Mouse (Mus musculus): ENCODE results near the gene 4922502D21Rik. TPM values are rescaled to one million over a fixed set of nuclear protein-coding genes. Genes with fewer than 3 reads are reported as not detected.
A peak's percentile ranks its signal among the peaks of the same experiment; 100 is the strongest.
"Not testable (repeated sequence)": the region's sequence is repeated elsewhere in the genome, so short reads cannot be mapped to it uniquely, and the experiment has no call there.

4922502D21Rik gene
- not detected for total RNA-seq (2021)

DNA sequence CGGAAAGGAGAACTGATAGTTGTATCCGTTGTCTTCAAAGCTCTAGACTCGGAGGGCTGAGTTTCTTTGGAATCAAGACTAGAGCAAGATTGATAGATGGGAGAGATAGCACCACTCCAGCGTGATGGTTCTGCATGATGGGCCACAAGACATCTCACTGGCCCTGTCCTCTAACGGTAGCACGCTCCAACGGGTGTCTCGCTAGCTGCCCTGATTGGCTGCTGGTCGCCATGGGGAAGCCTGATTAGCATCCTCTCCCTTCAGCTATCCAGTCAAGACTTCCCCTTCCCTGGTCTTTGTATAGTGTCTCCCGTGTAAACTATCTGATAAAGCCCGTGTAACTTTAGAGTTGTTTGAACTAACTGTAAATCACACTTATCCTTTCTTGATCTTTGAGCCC, at the start of gene 4922502D21Rik:
Gene 4922502D21Rik, minus strand, starts transcription at position 187 of the 400 bp plus-strand sequence.
- DNase-seq = no peak
- intact Hi-C loops (cut with DNase I) = loop anchor here (2.0 kb wide), 1 partner anchor 33 kb away; no protein-coding TSS in a partner anchor

DNA sequence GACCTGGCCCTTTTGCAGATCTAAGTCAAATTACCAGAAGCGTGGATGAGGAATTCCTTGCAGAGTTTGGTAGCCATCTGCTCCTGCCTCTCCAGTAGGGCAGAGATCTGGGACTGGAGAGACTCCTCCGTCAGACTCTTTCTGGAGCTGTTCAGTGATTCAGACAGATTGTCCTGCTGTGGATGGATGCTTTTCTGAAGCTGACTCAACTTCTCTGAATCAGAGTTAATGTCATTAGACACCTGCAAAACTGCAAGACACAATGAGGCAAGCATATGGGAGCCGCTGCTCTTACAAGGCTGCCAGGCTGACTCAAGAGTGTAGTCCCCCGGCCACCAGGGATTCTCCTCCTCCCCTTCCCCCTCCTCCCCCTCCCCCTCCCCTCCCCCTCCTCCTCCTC, 48.9 kb upstream of the 4922502D21Rik start:
- DNase-seq = no peak
- intact Hi-C loops (cut with DNase I) = no loop called here

DNA sequence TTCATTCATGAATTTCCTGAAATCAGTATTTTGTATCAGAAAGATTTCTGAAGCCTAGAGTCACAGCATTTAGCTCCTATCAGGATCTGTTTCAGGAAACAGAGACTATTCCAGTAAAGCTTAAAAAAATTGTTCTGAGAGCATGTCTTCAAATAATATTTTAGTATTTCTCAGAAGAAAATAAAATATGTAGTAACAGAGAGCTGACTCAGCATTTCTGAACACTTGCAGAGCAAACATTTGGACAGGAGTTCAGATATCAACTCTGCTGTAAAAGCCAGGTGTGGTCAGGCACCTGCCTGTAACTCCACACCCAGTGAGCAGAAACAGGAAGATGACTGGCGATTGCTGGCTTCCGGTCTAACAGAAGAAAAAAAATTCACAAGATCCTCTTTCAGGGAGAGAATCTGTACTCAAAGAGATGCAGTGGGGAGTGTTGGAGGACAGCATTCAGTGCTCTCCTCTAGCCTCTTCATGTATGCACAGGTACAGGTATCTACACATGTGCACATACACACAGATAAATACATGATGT, 43.4 kb upstream of the 4922502D21Rik start:
- intact Hi-C loops (cut with DNase I) = no loop called here
- no peak for DNase-seq

DNA sequence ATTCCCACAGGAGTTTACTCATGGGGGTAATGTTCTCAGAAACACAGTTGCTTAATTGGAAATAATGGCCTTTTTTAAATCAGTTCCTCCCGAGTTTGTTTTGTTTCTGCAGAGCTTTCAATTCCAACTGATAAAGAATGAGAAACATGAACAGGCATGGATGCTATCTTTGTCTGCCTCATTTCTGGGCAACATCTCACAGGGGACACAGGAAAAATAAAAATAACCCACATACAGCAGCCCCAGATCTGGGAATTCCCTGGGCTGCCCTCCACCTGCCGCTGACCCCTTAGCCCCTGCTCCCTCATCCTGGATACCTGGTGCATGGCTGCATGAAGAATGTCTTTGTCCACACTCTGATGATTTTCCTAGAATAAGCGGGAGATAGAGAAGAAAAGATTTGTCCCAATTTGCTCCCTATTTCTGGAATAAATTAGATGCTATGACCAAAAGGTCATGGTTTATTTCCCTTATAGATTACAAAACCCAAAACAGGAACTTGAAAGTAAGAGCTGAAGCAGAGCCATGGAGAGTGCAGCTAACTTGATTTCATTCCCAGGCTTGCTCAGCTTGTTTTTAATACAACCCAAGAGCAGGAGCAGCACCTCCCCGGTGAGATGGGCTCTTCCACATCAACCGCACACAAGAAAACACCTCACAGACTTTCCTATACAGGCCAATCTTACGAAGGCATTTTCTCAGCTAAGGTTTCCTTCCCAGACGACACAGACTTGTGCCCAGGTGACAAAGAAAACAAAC, 38.0 kb upstream of the 4922502D21Rik start:
- intact Hi-C loops (cut with DNase I) = loop anchor here (5.0 kb wide), 1 partner anchor 277 kb away; no protein-coding TSS in a partner anchor
- DNase-seq = no peak

DNA sequence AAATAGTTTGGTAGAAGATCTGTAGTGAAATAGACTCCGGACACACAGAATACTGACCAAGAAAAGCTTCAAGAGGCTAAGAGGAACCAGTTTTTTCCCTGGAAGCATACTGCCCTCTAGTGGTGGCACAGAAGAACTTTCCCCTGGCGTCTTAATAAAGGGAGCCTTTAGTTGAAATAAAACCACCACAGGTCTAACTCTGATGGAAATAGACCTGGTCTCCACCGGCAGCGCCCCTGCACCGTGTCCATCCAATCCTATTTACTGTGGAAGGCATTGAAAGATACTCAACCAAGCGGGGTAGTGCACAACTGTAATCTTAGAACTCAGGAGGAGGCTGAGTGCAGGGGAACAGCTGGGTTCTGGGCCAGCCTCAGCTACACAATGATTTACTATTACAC, 34.4 kb upstream of the 4922502D21Rik start:
- DNase-seq = peak; percentile 34 to 40
- intact Hi-C loops (cut with DNase I) = loop anchor here (1.0 to 5.0 kb wide), 4 partner anchors 33 to 515 kb away; no protein-coding TSS in a partner anchor

DNA sequence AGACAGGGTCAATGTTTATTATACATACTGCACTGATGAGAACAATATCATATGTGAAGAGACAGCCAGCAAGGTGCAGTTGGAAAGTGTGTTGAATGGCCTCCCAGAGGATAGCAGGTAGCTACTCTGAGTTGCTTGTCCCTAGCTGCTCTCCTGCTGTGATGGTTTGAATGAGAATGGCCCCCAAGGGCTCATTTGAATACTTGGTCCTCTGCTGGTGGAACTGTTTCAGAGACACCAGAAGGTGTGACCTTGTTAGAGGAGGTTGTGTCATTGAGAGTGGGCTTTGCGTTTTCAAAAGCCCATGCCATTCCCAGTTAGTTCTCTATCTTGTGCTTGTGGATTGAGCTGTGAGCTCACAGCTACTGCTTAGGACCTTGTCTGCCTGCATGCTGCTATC, 32.3 kb upstream of the 4922502D21Rik start:
- intact Hi-C loops (cut with DNase I) = loop anchor here (2.0 kb wide), 1 partner anchor 31 kb away; no protein-coding TSS in a partner anchor
- DNase-seq = no peak

DNA sequence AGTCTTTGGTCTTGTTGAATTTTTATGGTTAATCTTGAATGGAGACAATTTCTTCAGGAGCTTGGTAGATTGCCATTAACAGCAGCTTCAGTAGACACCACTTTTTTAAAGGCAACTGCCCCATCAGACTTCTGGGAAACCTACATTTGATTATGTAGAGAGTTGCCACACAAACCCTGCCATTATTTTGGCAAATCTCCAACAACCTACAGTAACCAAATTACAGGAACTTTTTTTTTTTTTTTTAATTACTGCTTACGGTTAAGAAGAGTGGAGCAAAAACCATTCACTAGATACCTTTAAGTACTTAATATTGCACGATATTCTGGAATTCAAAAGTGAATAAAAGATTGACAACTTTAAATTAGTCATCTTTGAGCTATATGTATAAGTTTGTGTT, 27.9 kb upstream of the 4922502D21Rik start:
- no peak for DNase-seq
- intact Hi-C loops (cut with DNase I) = no loop called here

DNA sequence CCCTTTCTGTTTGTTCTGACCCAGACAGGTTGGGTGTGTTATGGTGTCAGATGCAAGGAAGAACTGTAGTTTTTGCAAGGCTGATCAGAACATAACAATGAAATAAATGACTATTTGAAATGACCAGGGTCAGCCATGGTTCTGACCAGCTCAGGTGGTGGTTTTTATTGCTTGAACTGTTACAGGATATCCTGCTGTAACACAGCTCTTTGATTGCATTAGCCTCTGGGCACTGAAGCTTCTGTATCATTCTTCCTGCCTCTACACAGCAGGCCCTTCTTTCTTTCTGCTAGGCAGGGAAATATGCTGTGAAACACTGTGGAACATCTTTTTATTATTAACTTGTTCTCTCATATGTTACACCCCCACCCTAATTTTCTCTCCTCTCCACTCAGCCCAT, 24.8 kb upstream of the 4922502D21Rik start:
- intact Hi-C loops (cut with DNase I) = no loop called here
- no peak for DNase-seq

DNA sequence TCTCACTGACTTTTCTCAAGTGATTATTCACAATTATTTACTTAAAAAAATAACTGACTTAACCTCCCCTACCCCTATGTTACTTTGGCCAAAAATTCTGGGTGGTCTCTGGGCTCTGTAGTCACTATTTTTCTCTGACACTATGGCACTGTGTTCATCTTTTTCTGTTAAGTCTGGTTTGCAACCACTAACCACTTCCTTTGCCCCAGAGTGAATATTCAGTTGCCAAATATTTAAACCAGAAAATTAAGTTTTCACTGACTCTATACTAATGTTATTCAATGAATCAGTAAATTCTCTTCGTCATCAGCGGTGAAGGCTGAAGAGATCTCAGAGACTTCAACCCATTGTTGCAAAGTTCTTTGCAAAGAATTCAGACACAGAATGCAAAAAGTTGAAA, 24.2 kb upstream of the 4922502D21Rik start:
- intact Hi-C loops (cut with DNase I) = no loop called here
- no peak for DNase-seq

DNA sequence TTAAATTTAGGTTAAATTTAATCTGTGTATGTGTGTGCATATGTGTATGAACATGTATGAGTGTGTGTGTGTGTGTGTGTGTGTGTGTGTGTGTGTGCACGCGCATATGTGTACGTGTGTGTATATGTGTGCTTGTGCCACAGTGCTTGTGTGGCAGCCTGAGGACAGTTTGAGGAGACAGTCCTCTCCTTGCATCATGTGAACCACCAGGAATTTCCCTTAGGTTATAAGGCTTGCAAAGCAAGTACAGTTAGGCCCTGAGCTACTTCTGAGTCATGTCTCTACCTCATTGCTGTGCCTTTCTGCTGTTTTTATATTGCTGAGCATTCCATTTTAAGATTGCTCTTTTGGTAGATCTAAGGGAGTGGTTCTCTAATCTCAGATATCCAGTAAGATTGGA, 19.5 kb upstream of the 4922502D21Rik start:
- no peak for DNase-seq
- intact Hi-C loops (cut with DNase I) = no loop called here

DNA sequence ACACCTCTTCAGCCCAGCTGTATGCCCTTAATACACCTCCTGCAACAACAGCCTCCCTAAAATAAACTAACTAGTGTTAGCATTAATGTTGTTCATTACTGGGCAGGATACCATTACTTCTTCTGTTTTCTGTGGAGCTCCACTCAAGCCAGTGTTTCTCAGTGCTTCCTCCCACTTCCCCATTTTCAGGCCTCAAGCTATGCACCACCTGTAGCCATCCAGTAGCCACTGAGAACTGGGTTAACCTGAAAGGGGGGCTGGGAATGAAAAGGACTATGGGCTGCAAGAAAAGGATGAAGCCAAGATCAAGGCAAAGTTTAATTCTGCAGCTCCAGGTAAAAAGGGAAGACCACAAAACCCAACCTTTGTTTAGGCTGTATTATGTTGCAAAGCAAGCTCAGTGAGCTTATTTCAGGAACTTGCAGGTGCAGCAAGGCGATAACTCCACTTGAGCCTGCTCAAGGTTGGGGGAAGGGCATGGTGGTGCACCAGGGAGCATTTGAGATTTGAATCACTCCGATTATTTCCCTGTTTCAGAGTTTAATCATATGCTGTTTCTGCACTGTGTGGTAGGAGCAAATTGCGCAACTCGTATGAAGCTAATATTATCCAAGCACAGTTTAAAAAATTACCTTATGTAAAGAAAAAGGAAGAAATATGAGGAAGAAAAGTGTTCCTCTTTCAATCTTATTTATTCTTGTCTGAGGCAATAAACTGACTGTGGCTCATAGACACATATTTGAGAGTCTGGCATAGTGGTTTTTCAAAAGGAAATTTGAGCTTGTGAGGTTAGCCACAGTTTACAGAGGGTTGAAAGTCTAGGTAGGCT, 18.1 kb upstream of the 4922502D21Rik start:
- intact Hi-C loops (cut with DNase I) = no loop called here
- DNase-seq = no peak

DNA sequence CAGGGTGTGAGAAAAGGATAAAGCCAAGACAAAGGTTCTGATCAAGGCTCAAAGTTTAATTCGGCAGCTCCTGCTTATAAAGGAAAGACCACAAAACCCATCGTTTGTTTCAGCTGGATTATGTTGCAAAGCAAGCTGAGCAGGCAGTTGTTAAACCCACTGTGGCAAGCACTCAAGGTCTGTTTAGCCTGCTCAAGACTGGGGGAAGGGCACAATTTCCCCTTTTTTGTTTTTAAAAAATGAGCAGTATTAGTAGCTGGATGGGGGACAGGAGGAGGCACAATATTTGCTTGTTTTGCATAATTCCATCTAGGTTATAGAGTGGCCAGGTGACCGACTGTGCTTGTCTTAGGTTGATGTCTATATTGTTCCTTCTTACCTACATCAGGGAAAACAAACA, 12.8 kb upstream of the 4922502D21Rik start:
- intact Hi-C loops (cut with DNase I) = no loop called here
- DNase-seq = no peak

DNA sequence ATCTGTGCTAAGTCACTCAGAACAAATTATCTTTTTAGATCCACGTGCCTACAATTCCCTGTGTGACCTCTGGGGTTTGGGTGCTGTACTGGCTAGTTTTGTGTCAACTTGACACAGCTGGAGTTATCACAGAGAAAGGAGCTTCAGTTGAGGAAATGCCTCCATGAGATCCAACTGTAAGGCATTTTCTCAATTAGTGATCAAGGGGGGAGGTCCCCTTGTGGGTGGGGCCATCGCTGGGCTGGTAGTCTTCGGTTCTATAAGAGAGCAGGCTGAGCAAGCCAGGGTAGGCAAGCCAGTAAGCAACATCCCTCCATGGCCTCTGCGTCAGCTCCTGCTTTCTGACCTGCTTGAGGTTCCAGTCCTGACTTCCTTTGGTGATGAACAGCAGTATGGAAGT, 10.8 kb upstream of the 4922502D21Rik start, which contains the start of gene Clec12a:
Gene Clec12a, plus strand, starts transcription at position 301 of the 400 bp plus-strand sequence.
- DNase-seq; intact Hi-C loops (cut with DNase I): not testable (repeated sequence)

DNA sequence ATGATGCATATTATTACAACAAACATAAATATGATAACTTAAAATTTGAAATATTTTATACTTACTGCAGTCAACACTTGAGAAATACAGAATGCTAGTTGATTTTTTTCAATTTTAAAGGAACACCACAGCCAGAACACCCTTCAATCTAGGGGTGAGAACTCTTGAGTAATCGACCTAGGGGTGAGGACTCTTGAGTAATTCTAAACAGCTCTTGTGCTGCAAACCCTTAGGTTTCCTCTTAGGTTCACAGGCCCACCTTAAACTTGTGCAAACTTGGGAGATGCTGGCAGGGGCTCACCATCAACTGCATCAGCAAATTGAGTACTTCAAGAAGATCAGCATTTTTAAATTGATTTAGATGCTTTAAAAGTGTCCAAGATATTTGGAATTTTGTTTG, 6.2 kb upstream of the 4922502D21Rik start:
- DNase-seq = no peak
- intact Hi-C loops (cut with DNase I) = no loop called here

DNA sequence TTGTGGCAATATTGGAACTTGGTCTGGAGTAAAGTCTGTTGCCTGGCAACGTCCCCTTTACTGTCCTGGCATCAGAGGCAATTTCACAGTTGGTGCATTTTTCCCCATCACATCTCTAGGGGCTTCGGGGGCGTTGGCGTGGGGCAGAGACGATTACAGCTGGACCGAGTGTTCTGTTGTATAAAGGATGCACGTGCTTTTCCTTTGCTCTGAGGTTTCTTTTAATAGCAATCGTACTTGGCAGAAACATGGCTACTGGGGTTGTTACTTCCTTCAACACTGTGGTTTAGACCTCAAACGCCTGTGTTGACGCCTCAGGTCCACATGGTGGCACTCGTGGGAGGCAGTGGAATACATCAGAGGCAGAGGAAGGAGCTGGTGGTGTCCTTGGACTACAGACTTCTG, 2.1 kb upstream of the 4922502D21Rik start:
- DNase-seq = peak; percentile 28 to 52
- intact Hi-C loops (cut with DNase I) = loop anchor here (2.0 kb wide), 1 partner anchor 31 kb away; no protein-coding TSS in a partner anchor

DNA sequence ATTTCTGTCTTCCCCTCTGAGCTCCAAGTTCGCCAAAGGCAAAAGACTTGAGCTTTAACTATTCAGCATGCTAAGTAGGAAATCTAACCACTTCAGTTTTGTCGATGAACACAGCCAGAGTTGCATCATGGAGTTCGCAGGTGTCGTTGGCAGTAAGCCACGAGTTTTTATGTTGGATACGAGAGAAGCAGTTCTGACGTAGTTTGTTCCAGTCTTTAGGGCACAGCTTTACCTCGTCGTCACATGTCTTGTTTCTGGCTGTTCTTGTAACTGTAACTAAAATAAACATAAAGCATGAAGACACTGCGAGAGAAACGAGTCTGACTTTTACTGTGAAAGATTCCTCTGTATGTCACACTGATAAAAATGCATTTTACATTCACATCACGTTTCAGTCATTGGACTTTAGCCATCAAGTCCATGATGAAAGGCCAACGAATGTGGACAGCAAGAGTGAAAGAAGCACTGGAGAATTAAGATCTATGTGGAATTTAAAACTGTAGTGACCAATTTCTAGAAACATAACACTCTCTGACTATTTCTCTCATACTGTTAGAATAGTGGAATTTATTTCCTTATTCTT, 4.9 kb downstream of the 4922502D21Rik start:
- no peak for DNase-seq
- intact Hi-C loops (cut with DNase I) = no loop called here

DNA sequence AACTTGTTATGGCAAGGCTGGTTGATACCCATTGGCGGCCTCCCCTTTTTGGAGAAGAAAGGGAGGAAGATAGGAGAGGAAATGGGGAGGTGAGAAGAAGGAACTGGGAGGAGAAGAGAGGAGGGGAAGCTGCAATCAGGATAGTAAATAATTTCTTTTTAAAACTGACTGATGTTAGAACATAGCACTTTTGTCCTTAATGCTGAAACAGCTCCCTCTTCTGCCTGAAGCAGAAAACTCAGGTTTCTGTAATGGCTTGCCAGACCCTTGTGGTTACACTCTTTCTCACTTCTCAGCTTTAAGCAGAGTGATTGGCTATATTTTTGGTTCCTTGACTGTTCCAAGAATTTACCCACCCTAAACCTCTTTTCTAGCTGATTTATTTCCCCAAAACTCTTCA, 5.6 kb downstream of the 4922502D21Rik start:
- intact Hi-C loops (cut with DNase I) = no loop called here
- no peak for DNase-seq

DNA sequence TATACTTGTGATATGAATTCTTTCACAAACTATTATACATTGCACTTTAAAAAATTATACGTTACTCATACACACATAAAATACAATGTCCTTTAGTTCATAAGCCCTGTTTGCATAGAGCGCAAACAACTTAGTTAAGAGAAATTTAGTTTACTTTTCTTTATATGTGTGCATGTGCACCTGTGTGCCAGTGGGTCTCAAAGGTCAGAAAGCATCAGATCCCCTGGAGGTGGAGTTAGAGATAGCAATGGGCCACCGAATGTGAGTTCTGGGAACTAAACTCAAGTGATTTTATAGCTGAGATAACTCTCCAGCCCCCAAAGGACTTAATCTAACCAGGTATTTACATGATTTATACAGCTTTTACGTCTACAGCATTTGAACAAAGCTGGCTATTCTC, 12.3 kb downstream of the 4922502D21Rik start:
- intact Hi-C loops (cut with DNase I) = no loop called here

DNA sequence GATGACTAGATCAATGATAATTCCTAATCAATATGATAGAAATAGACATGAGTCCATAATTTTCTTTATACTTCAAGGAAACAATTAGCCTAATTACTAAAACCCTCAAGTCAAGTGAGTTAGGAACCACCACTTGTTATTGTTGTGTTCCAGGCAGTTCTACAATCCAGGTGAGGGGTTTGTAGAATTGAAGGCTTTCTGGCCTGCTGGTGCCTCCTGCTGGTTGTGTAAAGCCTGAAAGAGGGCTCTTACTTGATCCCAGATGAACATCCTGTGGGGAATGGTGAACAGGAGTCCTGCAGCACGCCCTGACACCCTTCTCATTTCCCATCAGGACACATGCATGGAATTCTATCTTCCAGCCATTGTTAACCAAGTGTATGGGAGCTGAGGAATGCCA, 13.2 kb downstream of the 4922502D21Rik start:
- no peak for DNase-seq

More for the DNA sequence above, 12.3 kb downstream of the 4922502D21Rik start:
- no peak for DNase-seq

DNA sequence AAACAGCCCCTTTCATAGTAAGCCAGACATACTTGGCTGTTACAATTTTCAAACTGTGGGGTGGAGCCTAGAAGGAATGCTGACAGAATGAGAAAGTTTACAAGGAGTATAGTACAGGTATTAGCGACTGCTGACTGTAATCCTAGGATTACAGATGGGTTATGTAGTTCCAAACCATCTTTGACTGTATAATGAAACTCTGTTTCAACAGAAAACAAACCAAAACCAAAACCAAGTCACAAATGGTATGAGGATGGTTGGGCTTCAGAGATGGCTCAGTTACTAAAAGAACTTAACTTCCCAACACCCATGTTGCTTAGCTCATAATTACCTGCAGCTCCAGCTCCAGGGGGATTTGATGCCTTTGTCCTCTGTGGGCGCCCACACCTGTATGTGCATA, 15.1 kb downstream of the 4922502D21Rik start:
- no peak for DNase-seq
- intact Hi-C loops (cut with DNase I) = no loop called here

More for the DNA sequence above, 13.2 kb downstream of the 4922502D21Rik start:
- intact Hi-C loops (cut with DNase I) = no loop called here

DNA sequence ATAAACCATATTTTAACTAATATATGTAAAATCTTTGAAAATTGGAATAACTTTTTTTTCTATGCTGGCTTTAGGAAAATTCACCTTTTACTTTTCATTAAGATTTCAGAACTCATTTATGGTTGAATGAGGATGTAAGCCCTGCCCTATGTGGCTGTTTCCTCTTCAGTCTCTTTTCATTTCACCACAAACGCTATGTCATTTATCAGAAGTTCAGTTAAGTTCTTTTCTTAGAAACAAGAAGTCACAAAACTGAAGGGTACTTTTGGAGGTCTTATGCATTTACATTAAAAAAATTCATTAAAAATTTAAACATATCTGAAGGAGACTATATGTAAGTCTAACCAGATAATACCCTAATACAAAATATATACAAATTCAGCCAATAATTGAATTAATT, 15.9 kb downstream of the 4922502D21Rik start:
- intact Hi-C loops (cut with DNase I) = no loop called here
- no peak for DNase-seq

All from heart, postnatal 36 days (tissue).